Mouse (Mus musculus) adrenal gland, adult (tissue): Measurements from ENCODE around the gene Gdf9.

Experiments used
- DNase-seq, 2 experiments: peaks; one replicate each; pipeline ENCODE4 v3.0.0; 2022 to 2023; ENCODE audit warnings: low spot score in 1 of 2; ENCODE audit not compliant: inconsistent age in 2 of 2

Gene Gdf9

GRCm38 (mm10) chr11:53475620-53476019 is 44.8 kb downstream of the Gdf9 start:
- DNase-seq, result no peak

DNA sequence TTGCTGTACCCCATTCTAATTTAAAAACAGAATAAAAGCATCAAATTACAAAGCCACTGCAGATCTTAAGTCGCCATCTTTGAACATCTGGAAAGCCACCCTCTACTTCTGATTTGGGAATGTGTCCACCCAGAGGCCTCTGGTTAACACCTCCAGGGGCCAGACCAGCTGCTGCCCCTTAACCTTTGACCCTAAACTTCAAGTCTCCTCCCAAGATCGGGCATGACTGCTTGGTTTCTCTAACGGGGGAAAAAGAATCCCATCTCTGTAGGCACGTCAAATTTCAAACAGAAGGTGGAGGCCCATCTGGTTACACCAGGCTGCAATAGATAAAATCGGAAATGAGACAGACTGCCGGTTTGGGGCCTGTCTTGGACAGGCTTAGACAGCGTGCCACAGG is 47.0 kb downstream of the Gdf9 start:
- no peak for DNase-seq

GRCm38 (mm10) chr11:53478383-53479170 is 47.8 kb downstream of the Gdf9 start:
- peak in 1 of 2 experiments; percentile 58 for DNase-seq

- DNase-seq, result peak in 1 of 2 experiments; percentile 68
These were observed 48.5 kb downstream of the Gdf9 start for GRCm38 (mm10) chr11:53479171-53479782.

DNA sequence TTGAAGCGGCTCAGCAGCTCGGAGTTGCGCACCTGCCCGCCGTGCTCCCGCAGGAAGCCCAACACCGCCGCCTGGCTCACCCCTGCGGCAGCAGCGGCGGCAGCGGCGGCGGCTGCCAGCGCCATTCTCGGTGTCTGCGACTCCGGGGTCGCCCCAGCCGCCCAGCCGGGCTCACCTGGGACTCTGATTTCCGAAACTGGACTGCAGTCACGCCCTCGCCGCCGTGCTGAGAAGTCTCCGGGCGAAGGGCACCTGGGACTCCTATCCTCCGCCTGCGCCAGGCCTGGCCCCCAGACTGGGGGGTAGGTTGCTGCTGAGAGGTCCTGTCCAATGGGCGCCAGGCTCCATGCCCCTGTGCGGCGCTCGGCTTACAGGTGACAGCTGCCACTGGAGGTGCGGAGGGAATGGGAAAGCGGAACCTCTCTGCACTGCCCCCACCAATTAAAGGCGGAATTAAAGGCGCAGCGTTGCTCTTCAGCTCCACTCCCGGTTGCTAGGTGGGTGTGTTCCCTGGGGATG is 49.0 kb downstream of the Gdf9 start, which contains the start of the genes Gm9945 and Sowaha:
TSS of gene Gm9945 (plus strand) at position 384 of the 519 bp plus-strand sequence.
TSS of gene Sowaha (minus strand) at position 492 of the 519 bp plus-strand sequence.
- no peak for DNase-seq

GRCm38 (mm10) chr11:53481088-53481730 is 50.4 kb downstream of the Gdf9 start:
- peak in 1 of 2 experiments; percentile 16 for DNase-seq

DNA sequence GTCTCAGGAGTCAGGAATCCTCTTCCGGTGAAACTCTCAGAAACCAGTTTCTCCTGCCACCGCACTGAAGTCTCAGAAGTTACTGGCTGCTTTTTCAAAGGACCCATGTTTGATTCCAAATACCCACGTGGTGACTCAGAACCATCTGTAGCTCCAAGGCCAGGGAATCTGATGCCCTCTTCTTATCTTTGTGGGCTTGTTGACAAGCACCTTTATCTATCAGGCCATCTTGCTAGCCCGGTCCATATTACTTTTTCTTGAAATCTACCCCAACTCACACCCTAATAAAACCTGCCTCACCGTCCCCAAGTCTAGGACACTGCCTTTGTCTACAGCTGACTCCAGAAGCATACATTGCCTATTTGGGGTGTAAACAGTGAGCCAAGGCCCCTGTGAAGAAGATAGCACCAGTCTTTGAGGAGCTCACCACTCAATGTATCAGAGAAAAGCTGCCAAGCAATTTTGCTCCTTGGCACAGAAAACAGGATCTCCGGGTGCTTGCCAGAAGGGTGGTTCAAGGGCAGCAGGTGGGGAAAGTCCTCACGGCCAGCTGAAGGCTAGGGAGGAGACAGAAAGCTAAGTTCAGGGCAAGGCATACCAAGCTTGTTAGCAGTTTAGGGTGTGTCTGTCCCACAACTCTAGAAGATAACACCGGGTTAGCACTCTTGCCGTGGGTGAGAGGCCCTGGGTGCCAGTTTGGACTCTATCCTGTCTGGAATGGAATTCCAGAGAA is 52.5 kb downstream of the Gdf9 start:
- peak; percentile 44 to 76 for DNase-seq

DNA sequence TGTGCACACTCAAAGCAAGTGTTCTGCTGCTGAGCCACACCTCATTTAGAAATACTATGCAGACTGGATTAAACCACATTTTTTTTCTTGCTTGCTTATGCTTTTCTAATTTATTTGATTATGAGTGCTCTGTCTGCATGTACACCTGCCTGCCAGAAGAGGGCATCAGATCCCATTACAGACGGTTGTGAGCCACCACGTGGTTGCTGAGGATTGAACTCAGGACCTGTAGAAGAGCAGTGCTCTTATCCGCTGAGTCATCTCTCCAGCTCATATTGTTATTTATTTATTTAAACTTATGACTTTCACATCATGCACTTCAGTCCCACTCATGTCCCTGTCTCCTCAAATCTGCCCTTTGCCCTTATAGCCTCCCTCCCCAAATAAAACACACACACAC is 54.9 kb downstream of the Gdf9 start:
- peak in 1 of 2 experiments; percentile 46 for DNase-seq

- DNase-seq, result peak in 1 of 2 experiments; percentile 47
These were observed 55.5 kb downstream of the Gdf9 start for GRCm38 (mm10) chr11:53486351-53486750.

DNA sequence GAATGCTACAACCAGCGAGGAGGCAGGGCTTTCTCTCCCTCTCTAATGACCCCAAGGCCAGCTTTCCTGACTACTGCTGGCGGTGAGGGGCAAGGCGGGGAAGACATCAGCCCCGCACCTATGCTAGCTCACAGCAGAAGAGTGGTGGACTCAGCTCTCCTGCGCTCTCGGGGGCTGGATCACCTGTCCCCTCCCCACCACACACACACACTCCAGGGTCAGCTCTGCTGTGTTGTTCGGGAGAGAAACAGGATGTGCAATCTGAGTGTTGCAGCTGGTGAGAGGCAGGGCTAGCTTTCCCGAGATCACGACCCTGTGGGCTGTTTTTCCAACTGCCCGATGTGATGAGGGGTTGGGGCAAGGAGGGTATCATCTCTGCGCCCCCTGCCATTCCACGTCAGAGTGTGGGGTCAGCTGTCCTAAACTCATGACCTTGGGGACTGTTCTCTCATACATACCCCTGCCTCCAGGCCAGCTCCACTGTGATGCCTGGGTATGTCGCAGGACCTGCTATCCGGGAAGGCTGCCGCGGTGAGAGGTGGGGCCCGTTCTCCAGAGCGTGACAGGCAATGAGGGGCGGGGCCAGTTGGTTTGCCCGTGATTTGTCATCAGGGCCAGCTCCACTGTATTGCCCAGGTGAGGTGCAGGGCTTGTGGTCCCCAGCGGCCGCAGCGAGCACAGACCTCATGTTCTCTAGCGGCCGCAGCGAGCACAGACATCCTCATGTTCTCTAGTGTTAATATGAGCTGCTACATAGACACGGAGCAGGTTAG is 56.2 kb downstream of the Gdf9 start:
- peak; percentile 47 to 60 for DNase-seq
